Mouse (Mus musculus): ENCODE results near the gene Gm47996. TPM values are rescaled to one million over a fixed set of nuclear protein-coding genes. Genes with fewer than 3 reads are reported as not detected.
"Not testable (repeated sequence)": the region's sequence is repeated elsewhere in the genome, so short reads cannot be mapped to it uniquely, and the experiment has no call there.

Gm47996 gene
- total RNA-seq (2015; ENCODE audit: low replicate concordance), result not detected in 2 replicates
- total RNA-seq (2017; ENCODE audit: low replicate concordance), result 1.9 TPM in 1 of 2 replicates, not detected in the other

DNA sequence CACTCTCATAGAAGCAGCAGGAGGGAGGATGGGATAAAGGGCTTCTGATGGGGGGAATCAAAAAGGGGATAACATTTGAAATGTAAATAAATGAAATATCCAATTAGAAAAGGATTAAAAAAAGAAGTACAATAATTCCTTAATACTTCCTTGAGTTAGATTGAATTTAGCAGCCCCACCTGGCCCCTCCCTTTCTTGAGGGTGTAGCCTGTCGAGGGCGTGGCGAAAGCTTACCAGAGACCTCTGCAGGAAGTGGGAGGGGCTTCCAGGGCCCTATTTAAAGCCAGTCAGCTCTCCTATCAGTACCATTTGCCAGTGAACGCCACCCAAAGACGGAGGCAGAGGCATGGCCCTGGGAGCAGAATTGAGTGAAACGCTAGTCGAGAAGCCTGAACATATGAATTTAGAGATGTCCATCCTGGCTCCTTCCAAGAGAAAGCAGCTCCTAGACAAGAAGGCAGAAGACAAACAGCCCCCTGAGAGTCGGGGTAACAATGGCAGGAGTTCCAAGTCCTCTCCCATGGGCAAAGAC lies at the start of gene Gm47996:
TSS of gene Gm47996 (plus strand) at position 308 of the 532 bp plus-strand sequence.
- peak; percentile 86 for ATAC-seq (replicated peaks; ENCODE audit: low FRiP score, poor library complexity, severe bottlenecking)

DNA sequence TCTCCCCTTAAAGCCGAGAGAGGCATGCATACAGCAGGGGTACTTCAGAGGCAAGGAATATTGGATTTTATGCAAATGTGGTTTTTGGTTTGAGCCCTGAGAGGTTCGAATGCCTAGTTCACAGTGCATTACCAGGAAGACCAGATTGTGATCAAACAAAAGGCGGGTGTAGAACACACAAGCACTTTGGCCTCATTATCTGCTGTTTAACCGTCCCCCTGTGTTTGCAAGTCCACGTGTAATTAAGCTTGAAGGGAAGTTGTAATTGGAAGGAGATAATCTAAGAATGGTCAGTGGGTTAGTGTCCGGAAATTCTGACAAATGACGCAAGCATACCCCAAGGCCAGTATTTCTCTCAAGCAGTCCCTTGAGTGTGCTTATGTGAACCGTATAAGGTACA lies 43.9 kb upstream of the Gm47996 start:
- ATAC-seq (replicated peaks; ENCODE audit: low FRiP score, poor library complexity, severe bottlenecking), result no peak

DNA sequence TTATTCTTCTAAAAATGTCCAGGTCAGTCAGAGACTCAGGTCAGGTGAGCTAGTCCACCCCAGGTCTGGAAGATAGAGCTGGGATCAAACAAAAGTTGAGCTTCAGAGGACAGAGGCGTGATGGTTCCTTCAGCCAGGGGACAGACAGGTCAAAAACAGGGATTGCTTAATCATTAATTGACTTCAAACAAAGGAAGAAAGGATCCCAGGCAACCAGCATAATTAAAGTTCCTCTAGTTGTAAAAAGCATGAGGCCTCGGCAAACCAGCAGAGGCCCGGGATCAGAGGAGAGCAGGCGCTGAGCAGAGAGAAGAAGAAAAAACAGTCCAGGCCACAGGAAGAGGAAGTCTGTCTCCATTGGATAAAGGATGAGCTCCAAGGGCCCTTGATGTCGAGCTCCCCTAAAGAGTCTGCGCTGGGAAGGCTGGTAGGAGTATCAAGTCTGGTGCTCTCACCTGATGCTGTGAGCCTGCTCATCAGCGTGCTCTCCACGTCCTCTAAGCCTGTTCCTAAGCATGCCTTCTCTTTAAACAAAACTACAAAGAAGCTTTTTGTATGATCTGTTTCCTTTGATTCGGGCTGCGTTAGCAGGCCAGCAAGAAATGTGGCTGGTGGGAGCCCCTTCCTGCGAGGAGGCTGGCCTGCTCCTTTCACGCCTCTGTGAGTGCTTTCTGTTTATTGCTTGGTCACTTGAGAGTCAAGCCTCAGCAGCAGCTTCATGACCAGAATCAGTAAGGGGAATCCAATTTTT lies 42.5 kb upstream of the Gm47996 start:
- no peak for ATAC-seq (replicated peaks; ENCODE audit: low FRiP score, poor library complexity, severe bottlenecking)

DNA sequence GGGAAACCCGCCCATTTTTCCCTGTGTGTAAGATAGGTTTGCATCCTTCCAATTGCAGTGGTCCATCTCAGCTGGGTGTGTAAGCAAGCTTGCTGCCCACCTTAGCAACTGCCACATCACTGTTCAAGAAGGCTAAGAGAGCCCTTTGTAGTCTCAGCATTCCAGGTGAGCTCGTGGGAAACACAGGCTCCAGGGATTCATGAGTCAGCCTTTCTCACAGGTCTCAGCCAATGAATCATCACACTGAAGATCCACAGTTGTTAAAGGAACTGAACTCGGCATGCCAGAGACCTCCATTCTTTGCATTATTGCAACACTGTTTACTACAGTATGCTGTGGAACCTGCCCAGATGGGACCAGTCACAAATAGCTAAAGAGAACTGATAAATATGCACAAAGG lies 41.3 kb upstream of the Gm47996 start:
- 0 out of 2 replicates have a peak, but pooled peaks have one; percentile 32 for ATAC-seq (replicated peaks; ENCODE audit: low FRiP score, poor library complexity, severe bottlenecking)

DNA sequence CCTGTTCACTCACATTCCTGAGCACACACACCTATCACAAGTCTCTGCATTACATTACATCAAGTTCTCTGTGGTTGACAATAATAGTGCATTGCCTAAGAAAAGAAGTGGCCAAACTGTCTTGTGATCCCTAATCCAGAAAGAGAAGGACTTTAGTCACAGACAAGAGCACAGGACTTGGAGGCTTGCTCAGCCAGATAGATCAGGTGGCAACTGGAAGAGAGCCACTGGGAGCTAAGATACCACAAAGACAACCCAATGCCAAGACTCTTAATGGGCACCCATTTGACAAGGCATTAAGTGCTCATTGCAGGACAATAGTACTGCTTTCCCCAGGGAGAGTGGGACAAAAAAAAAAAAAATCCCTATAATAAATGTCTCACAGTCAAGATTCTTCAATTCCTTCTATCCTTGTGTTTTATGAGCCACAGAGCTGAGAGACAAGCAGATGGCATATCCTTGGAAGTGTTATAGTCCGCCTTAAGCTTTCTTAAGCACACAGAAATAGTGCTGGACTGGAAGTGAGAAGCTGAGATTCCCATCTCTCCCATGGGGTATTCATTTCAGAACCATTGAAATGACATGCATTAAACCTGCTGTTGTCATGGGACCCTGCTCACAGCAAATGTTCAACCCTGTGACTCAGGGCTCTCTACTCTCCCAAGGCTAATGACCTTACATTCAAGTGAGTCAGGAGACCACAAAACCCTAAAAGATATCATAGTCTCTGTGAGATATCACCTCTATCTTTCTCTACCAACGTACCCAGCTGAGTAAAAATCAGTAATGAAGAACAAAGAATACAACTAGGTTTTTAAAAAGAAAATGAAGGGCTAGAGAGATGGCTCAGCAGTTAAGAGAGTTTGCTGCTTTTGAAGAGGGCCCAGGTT lies 38.1 kb upstream of the Gm47996 start:
- 0 out of 2 replicates have a peak, but pooled peaks have one; percentile 22 for ATAC-seq (replicated peaks; ENCODE audit: low FRiP score, poor library complexity, severe bottlenecking)

DNA sequence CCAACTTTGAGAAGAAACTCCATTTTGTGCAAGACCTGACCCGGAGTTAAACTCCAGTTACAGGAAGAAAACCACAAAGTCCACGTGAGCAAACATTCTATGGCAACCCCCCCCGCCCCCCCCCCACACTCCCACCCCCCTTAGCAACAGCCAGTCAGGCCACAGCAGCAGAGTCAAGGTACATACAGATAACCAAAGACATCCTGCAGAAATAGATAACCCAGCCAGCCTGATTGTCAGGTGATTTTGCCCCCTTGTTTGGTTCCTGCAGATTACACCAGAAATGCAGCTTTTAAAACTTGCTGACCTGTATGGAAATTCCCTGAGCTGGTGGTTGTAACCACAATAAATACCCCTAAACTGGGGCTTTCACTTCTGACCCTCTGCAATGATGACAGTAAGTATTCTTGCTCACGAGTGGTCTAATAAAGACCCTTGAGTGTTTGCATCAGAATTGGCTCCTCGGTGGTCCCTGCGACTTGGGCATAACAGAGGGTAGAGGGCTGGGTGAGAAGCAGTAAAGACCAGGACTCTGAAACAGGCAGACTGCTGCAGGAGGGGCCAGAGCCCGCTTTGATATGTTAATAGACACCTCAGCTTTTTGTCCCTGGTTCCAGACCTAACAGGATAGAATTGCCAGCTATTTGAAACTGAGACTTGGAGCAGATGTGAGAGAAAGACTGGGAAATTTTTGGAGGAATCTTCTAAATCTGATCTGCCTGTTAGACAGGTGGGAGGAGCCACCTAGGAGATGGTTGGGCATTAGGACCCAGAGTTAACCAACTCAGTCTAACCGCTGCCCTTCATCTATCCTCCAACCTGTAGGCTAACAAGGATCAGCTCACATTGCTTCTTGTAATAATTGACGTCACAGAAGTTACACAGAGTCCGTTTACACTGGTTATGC lies 32.6 kb upstream of the Gm47996 start:
- peak; percentile 97 for ATAC-seq (replicated peaks; ENCODE audit: low FRiP score, poor library complexity, severe bottlenecking)

DNA sequence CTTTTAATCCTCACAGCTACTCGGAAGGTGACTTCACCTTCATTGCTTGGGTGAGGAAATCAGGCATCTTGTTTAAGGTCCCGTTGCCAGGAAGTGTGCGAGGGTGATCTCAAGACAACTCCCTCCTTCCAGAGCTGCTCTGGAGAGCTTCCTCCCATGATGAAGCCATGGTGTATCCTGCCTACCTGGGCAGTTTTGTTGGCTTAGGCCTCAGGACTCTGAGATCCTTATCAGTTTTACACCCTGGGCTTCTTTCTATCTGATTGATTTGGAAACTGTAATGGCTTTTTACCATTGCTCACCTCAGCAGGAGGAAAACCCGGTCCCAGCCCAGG lies 32.0 kb upstream of the Gm47996 start:
- peak; percentile 69 for ATAC-seq (replicated peaks; ENCODE audit: low FRiP score, poor library complexity, severe bottlenecking)

DNA sequence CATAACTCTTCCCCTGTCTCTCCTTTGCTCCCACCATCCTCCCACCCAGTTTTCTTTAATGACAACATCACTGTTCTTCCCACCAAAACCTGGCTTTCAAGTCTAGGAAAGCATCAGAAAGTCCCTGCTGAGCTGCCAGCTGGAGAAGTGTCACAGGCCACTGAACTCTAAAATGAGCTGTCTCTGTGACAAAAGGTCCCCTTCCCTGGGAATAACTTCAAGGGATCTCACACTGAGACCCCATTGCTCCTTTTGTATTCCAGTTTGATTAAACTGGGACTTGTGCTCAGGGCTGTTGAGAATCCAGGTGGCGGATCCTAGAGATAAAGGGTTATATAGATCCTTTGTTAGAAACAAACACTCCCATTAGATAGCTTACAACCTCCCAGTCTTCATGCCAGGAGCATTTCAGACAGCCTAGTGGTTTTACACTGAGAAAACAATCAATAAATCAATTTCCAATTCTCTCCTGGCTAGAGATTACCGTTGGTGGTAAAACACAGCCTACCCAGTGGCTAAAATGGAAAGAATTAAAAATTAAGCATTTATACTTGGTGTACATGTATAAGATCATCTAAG lies 31.3 kb upstream of the Gm47996 start:
- no peak for ATAC-seq (replicated peaks; ENCODE audit: low FRiP score, poor library complexity, severe bottlenecking)

DNA sequence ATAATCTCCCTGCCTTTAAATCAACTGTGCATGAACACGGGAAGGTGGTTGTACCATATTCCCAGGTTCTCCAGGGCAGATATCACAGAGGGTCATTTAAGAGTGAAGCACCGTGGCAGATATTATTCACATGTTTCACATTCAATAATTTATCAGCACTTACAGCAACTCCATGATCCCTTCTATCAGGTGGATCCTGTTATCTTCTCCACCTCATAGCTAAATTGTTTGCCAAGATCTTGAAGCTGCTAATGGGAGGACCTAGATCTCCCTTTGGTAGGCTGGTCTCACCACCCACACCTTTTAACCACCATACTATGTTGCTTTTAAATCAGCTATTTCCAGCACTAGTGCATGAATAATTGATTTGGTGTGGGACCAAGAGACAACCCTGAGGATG lies 29.8 kb upstream of the Gm47996 start:
- ATAC-seq (replicated peaks; ENCODE audit: low FRiP score, poor library complexity, severe bottlenecking), result no peak

DNA sequence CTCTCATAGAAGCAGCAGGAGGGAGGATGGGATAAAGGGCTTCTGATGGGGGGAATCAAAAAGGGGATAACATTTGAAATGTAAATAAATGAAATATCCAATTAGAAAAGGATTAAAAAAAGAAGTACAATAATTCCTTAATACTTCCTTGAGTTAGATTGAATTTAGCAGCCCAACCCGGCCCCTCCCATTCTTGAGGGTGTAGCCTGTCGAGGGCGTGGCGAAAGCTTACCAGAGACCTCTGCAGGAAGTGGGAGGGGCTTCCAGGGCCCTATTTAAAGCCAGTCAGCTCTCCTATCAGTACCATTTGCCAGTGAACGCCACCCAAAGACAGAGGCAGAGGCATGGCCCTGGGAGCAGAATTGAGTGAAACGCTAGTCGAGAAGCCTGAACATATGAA lies 27.7 kb upstream of the Gm47996 start, which contains the start of gene Gm47985:
TSS of gene Gm47985 (plus strand) at position 272 of the 400 bp plus-strand sequence.
- ATAC-seq (replicated peaks; ENCODE audit: low FRiP score, poor library complexity, severe bottlenecking), result peak; percentile 68

DNA sequence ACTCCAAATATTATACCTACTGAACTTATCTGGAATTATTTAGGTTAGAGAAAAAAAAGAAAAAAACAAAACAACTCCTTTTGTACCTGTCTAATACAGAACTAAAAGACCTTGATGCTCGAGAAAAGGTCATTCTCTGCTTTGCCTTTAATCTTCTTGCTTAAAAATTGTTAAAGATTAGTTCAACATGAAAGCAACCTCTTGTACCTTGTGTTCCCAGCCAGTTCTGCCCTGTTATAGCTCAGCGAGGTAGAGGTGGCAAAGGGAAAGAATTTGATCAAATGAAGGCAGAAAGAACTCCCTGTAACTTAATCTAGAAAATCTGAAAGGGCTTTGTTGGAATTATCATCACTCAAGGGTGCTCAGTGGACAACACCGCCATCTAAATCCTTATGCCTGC lies 23.7 kb upstream of the Gm47996 start:
- ATAC-seq (replicated peaks; ENCODE audit: low FRiP score, poor library complexity, severe bottlenecking), result not testable (repeated sequence)

DNA sequence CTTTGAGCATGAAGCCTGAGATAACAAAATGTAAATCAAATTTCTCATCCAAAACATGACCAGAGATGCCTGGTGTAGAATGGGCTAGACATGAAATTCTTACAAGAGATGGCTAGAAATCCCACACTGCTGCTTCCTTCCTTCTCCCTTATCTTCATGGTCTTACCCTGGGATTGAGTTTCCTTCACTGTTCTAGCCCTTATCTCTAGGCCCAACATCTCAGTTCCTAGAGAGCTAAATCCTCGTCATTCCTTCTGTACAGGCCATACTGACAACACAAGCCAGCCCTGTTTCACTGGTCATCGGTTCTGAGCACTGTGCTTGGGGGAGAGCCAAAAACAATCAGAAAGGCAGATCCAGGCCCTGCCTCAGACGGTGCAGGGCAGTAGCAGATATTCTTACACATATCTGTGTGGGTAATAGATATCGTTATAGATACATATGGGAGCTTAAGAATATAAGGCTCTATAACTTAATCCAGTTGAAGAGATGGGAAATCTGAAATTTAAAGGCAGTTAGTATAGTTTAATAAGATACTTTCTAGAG lies 23.0 kb upstream of the Gm47996 start:
- peak; percentile 55; the same call in 1 of the 2 replicates for ATAC-seq (replicated peaks; ENCODE audit: low FRiP score, poor library complexity, severe bottlenecking)

DNA sequence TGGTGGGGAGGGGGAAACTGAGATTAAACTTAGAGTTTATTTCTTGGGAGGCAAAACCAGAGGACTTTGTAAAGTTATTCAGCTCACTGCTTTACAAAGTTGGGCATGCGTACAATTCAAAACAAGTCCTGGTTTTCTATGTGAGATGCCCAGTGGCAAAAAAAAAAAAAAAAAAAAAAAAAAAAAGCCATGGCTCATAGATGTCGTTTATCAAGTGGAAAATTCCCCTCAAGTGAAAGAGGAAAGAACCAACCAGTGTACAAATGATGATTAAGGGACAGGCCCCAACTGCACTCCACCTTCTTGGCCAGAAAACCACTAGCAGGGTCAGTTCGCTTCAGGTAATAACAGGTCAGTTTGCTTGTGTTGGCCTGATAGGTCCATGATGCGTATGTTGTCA lies 21.5 kb upstream of the Gm47996 start:
- no peak for ATAC-seq (replicated peaks; ENCODE audit: low FRiP score, poor library complexity, severe bottlenecking)

DNA sequence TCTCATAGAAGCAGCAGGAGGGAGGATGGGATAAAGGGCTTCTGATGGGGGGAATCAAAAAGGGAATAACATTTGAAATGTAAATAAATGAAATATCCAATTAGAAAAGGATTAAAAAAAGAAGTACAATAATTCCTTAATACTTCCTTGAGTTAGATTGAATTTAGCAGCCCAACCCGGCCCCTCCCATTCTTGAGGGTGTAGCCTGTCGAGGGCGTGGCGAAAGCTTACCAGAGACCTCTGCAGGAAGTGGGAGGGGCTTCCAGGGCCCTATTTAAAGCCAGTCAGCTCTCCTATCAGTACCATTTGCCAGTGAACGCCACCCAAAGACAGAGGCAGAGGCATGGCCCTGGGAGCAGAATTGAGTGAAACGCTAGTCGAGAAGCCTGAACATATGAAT lies 17.9 kb upstream of the Gm47996 start, which contains the start of gene Gm8947:
TSS of gene Gm8947 (plus strand) at position 302 of the 400 bp plus-strand sequence.
- ATAC-seq (replicated peaks; ENCODE audit: low FRiP score, poor library complexity, severe bottlenecking), result peak; percentile 92

DNA sequence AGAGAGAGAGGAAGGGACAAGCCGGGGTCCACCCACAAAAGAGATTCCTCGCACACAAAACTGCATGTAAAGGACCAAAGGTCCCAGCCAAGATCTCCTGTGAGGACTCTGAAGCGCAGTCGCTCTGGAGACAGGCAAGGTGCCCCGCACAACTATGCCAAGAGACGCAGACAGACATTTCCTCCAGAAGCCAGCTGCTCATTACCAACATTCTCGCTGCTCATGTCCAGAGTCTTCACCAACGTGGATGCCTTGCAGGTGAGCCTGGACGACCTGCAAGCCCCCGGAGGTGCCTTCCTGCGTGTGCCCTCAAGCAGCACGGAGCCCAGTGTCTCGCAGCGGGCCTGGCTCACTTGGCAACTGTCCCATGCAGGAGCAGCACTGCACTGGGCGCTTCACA lies 17.2 kb upstream of the Gm47996 start:
- not testable (repeated sequence) for ATAC-seq (replicated peaks; ENCODE audit: low FRiP score, poor library complexity, severe bottlenecking)

DNA sequence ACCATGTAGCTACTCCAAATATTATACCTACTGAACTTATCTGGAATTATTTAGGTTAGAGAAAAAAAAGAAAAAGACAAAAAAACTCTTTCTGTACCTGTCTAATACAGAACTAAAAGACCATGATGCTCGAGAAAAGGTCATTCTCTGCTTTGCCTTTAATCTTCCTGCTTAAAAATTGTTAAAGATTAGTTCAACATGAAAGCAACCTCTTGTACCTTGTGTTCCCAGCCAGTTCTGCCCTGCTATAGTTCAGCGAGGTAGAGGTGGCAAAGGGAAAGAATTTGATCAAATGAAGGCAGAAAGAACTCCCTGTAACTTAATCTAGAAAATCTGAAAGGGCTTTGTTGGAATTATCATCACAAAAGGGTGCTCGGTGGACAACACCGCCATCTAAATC lies 13.9 kb upstream of the Gm47996 start:
- ATAC-seq (replicated peaks; ENCODE audit: low FRiP score, poor library complexity, severe bottlenecking), result not testable (repeated sequence)

DNA sequence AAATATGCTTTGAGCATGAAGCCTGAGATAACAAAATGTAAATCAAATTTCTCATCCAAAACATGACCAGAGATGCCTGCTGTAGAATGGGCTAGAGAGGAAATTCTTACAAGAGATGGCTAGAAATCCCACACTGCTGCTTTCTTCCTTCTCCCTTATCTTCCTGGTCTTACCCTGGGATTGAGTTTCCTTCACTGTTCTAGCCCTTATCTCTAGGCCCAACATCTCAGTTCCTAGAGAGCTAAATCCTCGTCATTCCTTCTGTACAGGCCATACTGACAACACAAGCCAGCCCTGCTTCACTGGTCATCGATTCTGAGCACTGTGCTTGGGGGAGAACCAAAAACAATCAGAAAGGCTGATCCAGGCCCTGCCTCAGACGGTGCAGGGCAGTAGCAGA lies 13.2 kb upstream of the Gm47996 start:
- ATAC-seq (replicated peaks; ENCODE audit: low FRiP score, poor library complexity, severe bottlenecking), result not testable (repeated sequence)

DNA sequence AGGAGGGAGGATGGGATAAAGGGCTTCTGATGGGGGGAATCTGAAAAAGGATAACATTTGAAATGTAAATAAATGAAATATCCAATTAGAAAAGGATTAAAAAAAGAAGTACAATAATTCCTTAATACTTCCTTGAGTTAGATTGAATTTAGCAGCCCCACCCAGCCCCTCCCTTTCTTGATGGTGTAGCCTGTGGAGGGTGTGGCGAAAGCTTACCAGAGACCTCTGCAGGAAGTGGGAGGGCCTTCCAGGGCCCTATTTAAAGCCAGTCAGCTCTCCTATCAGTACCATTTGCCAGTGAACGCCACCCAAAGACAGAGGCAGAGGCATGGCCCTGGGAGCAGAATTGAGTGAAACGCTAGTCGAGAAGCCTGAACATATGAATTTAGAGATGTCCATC lies 11.8 kb upstream of the Gm47996 start, which contains the start of gene Gm47995:
TSS of gene Gm47995 (plus strand) at position 329 of the 400 bp plus-strand sequence.
- ATAC-seq (replicated peaks; ENCODE audit: low FRiP score, poor library complexity, severe bottlenecking), result peak; percentile 61

DNA sequence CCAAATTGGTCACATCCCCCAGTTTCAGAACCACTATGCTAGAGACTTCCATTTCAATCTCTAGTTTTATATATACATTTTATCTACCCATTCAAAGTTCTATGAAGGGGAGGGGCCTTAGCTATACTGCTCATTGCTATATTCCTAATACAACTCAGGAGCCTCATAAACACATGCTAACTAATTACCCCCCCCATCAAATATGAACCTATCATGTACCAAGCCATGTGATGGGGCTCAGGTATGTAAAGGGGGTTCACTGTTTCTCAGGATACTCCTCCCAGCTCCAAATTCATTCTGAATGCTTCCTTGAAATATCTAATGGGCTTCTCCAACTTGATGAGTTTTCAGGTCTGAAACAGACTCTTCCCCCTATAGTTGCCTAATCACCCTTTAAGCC lies 9.3 kb upstream of the Gm47996 start:
- ATAC-seq (replicated peaks; ENCODE audit: low FRiP score, poor library complexity, severe bottlenecking), result not testable (repeated sequence)
